Mouse (Mus musculus): ENCODE data around the gene R3hdm4. TPM values are rescaled to one million over a fixed set of nuclear protein-coding genes. Genes with fewer than 3 reads are reported as not detected.
A peak's percentile ranks its signal among the peaks of the same experiment; 100 is the strongest.
"Not testable (repeated sequence)": the region's sequence is repeated elsewhere in the genome, so short reads cannot be mapped to it uniquely, and the experiment has no call there.

Gene R3hdm4
- 92.4 and 94.6 TPM in 2 replicates for polyA plus RNA-seq (2012; rRNA removed)

DNA sequence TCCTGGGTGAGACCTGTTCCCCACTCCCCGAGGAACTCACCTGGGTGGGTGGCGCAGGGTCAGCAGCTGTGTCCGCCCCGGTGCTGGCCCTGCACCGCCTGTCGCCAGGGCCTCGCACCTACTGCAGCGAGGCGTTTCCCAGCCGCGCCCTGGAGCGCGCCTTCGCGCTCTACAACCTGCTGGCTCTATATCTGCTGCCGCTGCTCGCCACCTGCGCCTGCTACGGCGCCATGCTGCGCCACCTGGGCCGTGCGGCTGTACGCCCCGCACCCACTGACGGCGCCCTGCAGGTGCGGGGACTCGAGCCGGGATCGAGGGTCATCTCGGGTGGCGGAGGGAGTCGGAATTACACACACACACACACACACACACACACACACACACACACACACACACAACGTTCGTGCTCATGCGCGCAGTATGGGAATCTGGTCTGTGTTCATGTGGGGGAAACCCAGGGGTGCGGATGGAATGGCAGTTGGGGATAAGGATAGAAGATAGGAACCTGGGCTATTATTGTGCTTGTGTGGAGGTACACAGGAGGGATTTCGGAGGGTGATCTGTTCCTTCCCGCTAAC, at the start of gene R3hdm4:
TSS of gene R3hdm4 (minus strand) at position 251 of the 578 bp plus-strand sequence.
- 10% methylated on average over 41 of the region's 41 CpGs for WGBS
- DNase-seq (ENCODE audit: low read depth, low spot score) = no peak

DNA sequence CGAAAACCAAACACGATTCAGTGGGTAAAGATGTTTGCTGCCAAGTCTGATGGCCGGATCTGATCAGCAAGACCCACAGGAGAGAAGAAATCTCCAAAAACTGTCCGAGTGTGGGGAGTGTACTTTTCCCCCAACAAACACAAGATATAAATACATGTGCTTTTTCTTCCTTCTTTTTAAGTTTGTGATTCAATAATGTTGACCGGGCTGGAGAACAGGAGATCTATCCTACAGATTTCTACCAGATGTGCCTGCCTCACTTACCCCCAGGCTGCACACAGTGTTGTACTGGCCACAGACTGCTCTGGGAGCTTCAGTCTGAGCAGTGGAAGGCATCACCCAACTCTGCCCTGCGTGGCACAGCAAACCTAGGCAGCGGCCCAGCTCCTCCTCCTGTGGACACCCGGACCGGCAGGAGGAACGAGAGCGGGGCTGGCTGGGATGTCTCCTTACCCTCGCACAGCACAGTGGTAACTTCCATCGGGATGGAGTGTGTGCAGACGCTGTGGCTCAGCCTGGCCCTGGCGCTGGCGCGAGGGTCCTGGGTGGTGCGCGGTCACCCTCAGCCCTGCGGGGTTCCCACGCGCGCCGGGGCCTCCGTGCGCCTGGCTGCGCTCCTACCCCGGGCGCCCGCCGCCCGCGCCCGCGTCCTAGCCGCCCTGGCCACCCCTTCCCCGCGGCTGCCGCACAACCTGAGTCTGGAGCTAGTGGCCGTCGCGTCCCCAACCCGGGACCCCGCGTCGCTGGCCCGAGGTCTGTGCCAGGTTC, 49.6 kb upstream of the R3hdm4 start, which contains the start of gene Grin3b:
TSS of gene Grin3b (plus strand) at position 301 of the 768 bp plus-strand sequence.
- 6% methylated on average over 47 of the region's 47 CpGs for WGBS

DNA sequence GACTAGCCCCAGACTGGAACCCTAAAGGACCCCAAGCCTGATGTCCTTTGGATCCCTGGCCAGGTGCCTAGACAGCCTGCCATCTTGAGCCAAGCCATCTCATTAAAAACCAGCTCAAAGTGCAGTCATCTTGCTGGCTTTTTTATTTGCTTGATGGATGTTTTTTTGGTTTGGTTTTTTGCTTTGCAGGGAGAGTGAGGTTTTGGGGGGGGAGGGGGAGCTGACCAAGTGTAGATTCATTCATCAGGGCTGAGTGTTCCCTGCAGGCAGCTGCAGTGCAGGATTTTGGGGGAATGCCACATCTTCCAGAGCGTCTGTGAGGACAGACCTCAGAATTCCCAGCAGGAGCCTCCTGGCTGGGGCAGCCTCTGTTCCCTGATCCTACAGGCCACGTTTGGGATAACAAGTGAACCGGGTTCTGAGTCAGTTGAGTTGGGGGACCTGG, 48.1 kb upstream of the R3hdm4 start:
- no peak for DNase-seq (ENCODE audit: low read depth, low spot score)
- WGBS = 38% methylated on average over 3 of the region's 3 CpGs

More for the DNA sequence above, 49.6 kb upstream of the R3hdm4 start, which contains the start of gene Grin3b:
- DNase-seq (ENCODE audit: low read depth, low spot score) = no peak

DNA sequence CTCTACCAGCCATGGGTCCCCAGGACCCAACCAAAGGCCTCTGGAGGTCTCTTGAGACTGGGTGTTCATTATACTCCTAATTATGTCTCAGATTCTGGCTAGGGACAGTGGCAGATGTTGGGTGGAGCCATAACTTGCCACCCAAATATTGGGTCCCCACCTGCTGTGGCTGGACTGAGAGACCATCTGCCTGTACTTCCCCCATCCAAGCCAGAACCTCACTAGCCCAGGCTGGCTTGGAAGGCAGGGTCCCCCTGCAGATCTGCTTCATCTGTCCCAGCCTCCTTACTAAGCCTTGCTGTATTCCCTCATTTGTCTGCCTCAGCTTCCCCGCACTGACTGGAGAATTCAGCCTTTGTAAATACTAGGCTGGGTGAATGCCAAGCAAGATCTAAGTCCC, 47.2 kb upstream of the R3hdm4 start:
- WGBS = 88% methylated on average over 1 of the region's 1 CpGs
- no peak for DNase-seq (ENCODE audit: low read depth, low spot score)

DNA sequence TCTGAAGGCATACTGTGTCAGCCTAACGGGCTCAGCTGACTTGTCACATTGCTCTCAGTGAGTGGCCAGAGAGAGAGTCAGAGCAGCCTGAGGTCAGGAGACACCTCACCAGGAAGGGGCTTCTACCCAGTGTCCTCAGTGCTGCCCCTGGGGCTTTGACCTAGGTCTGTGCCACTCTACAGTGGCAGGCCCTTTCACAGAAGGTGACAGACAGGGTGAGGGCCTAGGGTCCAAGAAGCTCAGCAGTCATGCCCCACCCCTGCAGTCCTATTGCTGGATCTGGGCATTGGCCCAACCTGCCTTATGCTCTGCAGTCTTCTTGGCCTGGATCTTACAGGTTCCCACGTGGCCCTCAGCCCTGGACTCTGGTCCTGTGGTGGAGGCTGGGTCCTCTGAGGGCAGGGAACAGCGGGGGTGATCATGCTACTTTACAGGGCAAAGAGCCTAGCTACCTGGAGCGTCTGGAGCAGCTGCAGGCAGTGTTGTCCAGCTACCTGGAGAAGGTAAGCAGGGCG, 45.9 kb upstream of the R3hdm4 start:
- no peak for DNase-seq (ENCODE audit: low read depth, low spot score)
- WGBS = 86% methylated on average over 5 of the region's 5 CpGs

DNA sequence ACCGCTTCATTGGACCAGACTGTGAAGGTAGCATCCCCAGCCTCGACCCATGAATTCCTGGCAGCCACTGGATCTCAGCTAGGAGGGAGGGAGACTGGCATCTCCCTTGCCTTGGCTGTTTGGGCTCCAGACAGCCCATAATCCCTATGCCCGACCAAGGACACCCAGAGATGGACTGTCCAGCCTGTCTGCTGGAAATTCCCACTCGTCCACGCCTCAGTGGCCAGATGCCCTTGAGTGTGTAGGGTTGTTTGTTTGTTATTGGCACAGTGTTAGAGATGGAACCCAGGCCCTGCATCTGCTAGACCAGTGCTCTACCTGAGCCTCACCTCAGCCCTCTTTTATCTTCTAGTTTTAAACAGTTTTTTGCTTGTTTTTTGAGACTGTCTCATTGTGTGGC, 44.3 kb upstream of the R3hdm4 start:
- DNase-seq (ENCODE audit: low read depth, low spot score) = no peak
- 86% methylated on average over 5 of the region's 5 CpGs for WGBS

DNA sequence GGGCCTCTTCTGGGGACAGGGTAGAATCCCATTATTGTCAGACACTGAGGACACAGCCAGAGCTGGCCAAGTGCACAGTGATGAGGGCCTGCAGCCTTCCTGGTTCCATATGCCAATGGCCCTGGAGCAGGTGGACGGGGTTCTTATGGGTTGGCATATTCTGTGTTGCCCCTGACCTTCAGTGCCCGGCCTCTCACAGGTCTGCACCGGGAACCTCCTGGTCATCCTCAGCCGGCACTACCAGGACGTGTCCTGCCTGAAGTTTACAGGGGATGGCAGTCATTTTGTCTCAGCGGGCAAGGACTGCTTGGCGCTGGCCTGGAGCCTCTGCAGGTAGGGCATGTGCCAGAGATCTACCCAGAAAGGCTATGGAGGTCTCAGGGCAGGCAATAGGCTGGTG, 43.7 kb upstream of the R3hdm4 start:
- 93% methylated on average over 7 of the region's 7 CpGs for WGBS
- no peak for DNase-seq (ENCODE audit: low read depth, low spot score)

DNA sequence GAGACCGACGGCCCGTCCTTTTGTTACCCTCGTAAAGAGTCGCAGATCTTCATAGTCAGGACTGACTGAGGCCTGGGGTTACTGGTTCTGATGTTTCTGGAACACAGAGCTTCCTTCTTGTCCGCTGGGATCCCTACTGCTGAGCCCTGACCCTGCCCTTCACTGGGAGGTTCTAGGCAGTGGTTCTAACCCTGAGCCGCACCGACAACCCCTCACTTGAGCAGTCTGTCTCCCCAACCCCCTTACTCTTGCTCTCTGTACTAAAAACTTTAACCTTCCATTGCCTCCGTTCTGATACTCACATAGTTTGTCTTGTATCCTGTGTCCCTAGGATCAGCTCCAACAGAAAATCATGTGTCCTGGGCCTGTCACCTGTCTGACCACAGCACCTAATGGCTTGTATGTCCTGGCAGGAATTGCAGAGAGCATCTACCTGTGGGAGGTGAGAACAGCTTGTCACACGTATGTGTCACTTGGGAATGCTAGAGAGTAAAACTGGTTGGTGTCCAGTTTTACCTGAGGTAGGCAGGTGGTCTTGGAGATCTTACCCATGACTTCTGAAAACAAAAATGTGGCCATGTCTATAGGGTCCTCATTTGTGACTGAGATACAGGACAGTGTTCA, 39.8 kb upstream of the R3hdm4 start:
- DNase-seq (ENCODE audit: low read depth, low spot score) = no peak
- 7% methylated on average over 10 of the region's 10 CpGs for WGBS

DNA sequence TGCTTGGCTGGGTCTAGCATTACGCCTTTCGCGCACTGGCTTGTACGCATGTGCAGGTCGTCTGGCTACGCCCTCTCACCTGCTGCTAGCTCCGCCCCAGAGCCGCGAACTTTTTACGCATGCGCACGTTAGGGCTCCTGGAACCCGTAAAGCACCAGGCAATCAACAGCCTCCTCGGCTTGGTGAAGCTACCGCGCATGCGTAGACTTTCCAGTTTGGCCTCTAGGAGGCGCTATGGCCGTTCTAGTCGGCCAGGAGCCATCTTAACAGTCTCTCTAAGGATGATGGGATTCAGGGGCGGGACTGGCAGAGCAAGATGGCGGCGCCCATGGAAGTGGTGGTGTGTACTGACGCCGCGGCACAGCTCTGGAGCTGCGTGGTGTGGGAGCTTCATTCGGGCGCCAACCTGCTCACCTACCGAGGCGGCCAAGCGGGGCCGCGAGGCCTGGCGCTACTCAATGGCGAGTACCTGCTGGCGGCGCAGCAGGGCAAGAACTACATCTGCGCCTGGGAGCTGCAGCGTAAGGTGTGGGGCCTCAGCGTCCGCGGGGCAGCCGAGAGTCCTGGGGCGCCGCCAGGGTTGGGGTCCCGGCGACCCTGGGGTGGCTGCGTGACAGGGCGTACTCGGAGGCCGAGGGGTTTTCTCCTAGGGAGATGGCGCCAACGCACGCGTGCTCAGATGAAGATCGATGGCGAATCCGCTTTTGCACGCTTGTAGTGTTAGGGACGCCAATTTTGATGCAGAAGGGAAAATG, 39.0 kb upstream of the R3hdm4 start, which contains the start of gene Wdr18:
TSS of gene Wdr18 (plus strand) at position 306 of the 755 bp plus-strand sequence.
- WGBS = under 1% methylated on average over 61 of the region's 61 CpGs

DNA sequence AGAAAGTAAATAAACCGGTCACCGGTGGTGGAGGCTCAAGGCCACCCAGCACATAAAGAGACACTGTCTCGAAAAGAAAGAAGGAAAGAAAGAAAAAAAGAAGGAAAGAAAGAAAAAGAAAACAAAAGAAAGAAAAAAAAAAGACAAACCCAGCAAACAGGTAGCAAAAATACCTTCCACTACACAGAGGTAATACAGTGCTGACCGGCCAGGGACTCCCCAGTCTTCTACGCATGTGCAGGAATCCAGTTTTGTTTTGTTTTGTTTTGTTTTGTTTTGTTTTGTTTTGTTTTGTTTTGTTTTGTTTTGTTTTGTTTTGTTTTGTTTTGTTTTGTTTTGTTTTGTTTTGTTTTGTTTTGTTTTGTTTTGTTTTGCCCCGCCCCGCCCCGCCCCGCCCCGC, 38.4 kb upstream of the R3hdm4 start:
- DNase-seq (ENCODE audit: low read depth, low spot score) = not testable (repeated sequence)
- WGBS = 5% methylated on average over 10 of the region's 10 CpGs

More for the DNA sequence above, 39.0 kb upstream of the R3hdm4 start, which contains the start of gene Wdr18:
- DNase-seq (ENCODE audit: low read depth, low spot score) = peak; percentile 98

DNA sequence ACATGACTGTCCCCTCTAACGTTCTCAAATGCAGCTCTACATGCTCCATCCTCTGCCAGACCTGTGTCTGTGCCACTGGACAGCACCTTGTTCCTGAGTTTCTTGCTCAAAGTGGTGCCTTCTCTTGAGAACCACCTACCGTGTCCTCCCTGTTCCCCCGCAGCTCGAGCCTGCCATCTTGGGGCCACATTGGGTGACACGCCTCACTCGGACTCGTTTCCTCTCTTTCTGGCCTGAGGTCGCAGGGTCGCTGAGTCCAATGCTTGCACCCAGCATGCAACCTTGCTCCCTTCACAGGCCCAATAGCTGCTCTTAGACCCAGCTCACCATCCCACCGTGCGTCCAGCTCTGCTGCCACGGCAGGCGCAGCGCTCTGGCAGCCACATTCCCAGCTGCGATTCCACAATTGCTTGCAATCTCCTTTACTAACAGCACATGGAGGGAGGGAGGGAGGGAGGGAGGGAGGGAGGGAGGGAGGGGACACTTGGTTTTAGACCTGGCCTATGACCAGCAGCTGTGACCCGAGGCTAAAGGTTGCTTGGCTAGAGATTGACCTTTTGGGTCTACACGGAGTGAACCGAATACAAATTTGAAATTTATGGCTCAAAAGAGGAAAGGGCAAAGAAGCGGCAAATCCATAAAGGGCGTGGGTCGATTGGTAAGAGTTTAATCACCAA, 37.3 kb upstream of the R3hdm4 start:
- 7% methylated on average over 21 of the region's 21 CpGs for WGBS
- DNase-seq (ENCODE audit: low read depth, low spot score) = no peak

DNA sequence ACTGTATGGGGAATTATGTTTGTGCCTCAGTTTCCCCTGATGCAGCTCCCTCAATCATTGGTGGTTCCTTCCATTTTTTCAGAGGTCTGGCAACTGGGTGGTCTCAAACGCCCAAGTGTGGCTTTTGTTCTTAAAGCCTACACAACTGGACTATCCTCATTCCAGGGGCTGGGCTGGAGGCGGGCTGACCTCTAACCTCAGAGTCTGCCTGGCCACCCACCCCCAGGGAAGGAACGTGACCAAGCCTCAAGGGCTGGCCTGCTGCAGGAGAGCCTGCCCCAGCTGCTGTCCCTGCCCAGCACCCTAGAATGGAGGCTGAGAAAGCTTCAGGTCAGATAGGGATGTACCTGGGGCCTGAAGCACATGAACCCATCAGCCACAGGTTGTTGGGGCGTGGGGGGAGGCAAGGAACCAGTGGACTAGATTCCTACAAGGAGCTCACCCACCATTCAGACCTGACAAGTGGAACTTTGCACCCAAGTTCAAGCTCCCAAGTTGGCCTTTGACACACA, 35.7 kb upstream of the R3hdm4 start:
- WGBS = 65% methylated on average over 4 of the region's 4 CpGs
- no peak for DNase-seq (ENCODE audit: low read depth, low spot score)

DNA sequence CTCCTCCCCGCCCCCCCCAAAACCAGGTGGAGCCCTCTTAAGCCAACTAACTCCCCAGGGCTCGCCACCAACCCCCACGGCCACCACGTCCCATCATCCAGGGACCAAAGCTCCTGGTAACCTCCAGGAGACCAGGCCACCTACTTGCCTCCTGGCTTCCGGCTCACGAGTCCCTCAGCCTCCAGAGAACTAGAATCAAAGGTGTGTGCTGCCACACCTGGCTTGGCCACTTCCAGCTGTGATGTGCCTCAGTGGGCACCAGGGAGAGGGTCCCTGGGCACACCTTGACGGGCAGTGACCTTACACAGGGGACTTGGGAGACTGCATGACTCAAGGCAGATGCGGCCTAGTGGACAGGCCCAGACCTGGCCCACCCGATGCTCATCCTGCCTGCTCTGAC, 34.7 kb upstream of the R3hdm4 start:
- DNase-seq (ENCODE audit: low read depth, low spot score) = no peak
- 86% methylated on average over 9 of the region's 9 CpGs for WGBS

DNA sequence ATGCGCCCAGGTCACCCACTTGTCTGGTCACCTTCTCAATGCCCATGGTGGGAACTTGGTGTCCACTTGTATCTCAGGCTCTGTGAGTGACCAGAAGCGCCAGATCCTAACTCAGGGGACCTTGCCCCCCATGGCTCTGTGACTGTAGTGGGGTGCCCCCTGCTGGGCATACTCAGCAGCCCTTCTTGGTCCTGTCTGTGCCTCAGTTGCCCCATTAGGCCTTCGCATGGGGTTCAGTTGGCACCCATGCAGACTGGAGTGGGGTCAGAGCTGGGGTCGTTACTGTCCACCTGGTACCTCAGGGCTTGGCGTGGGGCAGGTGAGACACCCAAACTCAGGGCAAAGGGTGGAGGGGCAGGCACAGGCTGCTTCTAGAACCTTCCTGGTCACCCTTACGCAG, 32.9 kb upstream of the R3hdm4 start:
- DNase-seq (ENCODE audit: low read depth, low spot score) = no peak
- WGBS = 81% methylated on average over 6 of the region's 6 CpGs

DNA sequence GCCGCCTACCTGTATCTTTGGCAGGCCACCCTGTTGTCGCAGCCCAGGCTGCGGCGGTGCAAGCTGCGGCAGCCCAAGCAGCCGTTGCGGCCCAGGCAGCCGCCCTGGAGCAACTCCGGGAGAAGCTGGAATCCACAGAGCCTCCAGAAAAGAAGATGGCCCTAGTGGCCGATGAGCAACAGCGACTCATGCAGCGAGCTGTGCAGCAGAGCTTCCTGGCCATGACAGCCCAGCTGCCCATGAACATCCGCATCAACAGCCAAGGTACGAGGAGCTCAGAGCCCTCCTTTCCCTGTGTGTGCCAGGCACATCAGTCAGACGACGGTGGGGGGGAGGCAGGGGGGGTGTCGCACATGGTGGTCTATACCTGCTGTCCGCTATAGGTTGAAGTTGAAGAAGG, 29.7 kb upstream of the R3hdm4 start:
- 88% methylated on average over 18 of the region's 18 CpGs for WGBS
- DNase-seq (ENCODE audit: low read depth, low spot score) = no peak

DNA sequence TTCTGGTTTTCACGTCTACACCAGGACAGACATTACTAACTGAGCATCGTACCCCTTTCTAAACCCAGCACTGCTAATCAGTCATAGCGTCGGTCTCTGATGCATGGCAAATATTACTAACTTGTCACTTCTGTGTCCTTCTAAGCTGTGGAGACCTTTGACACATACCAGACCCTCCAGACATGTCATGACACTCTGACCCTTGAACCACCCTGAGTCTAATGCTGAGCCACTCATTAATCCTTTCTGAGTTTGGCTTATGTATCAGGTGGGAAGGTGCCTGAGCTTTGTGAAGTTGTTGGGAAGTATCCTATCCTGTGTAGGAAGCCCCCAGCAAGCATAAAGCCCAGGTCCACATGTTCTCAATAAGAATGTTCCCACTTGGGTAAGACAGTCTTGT, 28.9 kb upstream of the R3hdm4 start:
- 92% methylated on average over 4 of the region's 4 CpGs for WGBS
- no peak for DNase-seq (ENCODE audit: low read depth, low spot score)

DNA sequence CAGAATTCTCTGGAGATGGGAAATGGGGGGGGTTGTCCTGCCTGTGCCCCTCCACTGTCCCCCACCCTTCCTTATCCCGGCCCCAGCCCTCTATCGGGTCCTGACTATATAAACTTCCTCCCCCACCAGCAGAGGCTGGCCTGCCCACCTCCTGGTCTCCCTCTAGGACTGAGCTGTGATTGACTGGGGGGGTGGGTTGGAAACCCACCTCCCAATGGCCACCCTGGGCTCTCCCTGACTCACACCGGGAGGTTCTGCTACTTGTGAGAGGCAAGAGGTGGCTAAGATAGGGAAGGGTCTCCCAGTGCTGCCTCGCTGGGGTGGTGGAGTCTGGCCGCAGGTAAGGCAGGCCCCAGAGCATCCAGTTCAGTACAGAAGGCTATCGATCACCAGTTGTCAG, 26.5 kb upstream of the R3hdm4 start:
- 87% methylated on average over 6 of the region's 6 CpGs for WGBS
- no peak for DNase-seq (ENCODE audit: low read depth, low spot score)

DNA sequence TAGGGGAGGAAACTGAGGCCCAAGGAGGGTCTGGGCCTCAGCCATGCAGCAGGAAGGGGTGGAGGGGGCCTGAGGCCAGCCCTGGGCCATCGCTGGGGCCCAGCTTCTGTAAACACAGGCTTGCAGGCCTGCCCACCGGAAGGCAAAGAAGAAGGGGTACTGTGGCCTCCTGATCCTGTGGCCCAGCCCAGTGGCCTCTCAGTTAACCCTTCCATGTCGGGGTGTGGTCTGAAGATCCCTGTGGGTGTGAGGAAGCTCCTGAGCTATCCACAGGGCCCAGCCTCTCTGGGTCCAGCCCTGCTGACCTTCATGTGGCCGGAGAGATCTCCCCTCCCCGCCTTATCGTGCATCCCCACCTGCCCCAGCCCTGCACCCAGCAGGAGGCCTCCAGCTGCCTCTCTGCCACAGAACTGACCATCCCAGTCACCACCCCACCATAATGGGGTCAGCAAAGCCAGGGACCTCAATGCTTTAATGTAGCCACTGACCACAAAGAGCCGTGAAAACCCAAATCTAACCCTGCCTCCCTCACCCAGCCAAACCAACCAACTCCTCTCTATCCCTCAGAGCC, 25.8 kb upstream of the R3hdm4 start:
- 54% methylated on average over 7 of the region's 7 CpGs for WGBS
- no peak for DNase-seq (ENCODE audit: low read depth, low spot score)

Measured in large intestine, adult 2 months (tissue).